Mouse (Mus musculus) stomach, embryonic 14.5 days (tissue): ENCODE measurements around the gene E330034G19Rik. TPM values are rescaled to one million over a fixed set of nuclear protein-coding genes. Genes with fewer than 3 reads are reported as not detected.

Experiments used
- polyA plus RNA-seq: library from polyadenylated mRNA; unstranded; fragments of >200 nt; fragmentation: Nextera tagmentation; extraction: Ambion mirVana; gene quantifications from 2 replicates; pipeline ENCODE4 v1.2.1, GENCODE M21; 2014

Gene E330034G19Rik
- polyA plus RNA-seq, 1 experiment from 2014 or later, result not detected

Other genes with a start within 250 kb of the E330034G19Rik start
- 31.5 and 33.6 TPM in 2 replicates for gene Dlg5, start 47.3 kb upstream of the E330034G19Rik start, polyA plus RNA-seq
- 21.9 and 23.5 TPM in 2 replicates for gene Polr3a, start 193.8 kb downstream of the E330034G19Rik start, polyA plus RNA-seq
- gene Rps24, start 193.9 kb downstream of the E330034G19Rik start, polyA plus RNA-seq, result 1,400 and 1,408 TPM in 2 replicates